Mouse (Mus musculus): Measurements from ENCODE around the gene Gm5105. TPM values are rescaled to one million over a fixed set of nuclear protein-coding genes. Genes with fewer than 3 reads are reported as not detected.

The Gm5105 gene
- polyA plus RNA-seq, 1 experiment, result 0.18 TPM

DNA sequence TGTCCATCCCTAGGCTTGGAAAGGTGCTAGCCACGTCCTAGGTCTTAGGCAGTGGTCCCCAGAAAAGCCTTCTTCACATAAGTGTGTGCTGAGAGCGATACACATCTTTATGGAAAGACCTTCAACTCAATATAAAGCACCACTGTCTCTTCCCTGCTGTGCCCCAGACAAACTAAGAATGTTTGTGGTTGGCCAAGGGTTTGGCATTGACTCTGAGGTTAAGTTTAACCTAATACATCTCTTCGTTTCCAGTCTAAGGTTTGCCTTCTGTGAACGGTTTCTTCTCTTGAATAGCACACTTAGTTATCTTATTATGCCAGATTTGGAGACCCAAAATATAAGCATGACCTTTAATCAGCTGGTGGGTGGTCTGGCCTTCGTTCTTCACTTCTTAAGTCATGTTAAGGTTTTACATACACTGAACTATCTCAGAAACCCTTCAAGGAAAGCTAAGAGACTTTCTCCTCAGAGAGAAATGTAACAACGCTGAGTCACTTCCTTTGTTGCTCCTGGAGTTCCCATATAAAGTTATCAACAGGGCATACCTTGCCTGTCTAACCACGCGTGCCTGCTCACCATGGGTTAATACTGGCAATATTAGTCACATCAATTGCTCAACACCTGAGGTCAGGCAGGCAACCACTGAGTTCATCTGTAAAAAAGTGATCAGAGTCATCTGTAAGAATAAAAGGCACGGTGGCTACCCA lies 5.8 kb downstream of the Gm5105 start:
- Histone ChIP-seq H3K4me3 (replicated peaks; ENCODE audit: extremely low read depth, low read depth, low read length) (no peak overlapping the region), H3K4me1 (ENCODE audit: control insufficient read depth, insufficient read depth, low read length) (no peaks in the 10 kb centered on the region)
- 73% methylated on average over 9 of the region's 9 CpGs for WGBS
- no peak for DNase-seq
- TF ChIP-seq CTCF (IDR thresholded peaks at IDR 0.05; ENCODE audit: insufficient read depth, low read length) (no peak), POLR2A (IDR thresholded peaks at IDR 0.05; ENCODE audit: borderline replicate concordance, extremely low read depth, low read depth, low read length) (no peak)

DNA sequence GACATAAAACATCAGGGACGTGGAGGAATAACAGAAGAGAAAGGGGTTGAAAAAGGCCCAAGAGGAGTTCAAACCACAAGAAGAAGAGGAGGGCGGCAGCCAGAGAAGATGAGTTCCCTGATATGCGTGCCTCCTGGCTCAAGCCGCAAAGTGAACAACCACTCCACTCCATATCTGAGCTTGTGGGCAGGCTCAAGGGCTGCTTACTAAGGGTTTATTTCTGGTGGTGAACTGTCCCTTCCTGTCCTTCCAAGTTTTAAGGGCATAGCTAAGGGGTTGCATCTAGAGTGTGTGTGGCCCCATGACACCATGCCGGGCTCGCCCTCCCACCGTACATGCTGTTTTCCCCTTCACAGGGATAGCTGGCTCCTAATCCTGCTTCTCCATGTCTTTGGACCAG lies 6.8 kb downstream of the Gm5105 start:
- WGBS, result 90% methylated on average over 7 of the region's 7 CpGs
- no peak for TF ChIP-seq POLR2A (IDR thresholded peaks at IDR 0.05; ENCODE audit: borderline replicate concordance, extremely low read depth, low read depth, low read length)
- no peak for TF ChIP-seq CTCF (IDR thresholded peaks at IDR 0.05; ENCODE audit: insufficient read depth, low read length)

GRCm38 (mm10) chr3:138058226-138058625 lies 9.0 kb downstream of the Gm5105 start:
- Histone ChIP-seq H3K4me3 (replicated peaks; ENCODE audit: extremely low read depth, low read depth, low read length) (no peak overlapping the region), H3K4me1 (ENCODE audit: control insufficient read depth, insufficient read depth, low read length) (no peaks in the 10 kb centered on the region)
- DNase-seq, result no peak
- TF ChIP-seq POLR2A (IDR thresholded peaks at IDR 0.05; ENCODE audit: borderline replicate concordance, extremely low read depth, low read depth, low read length) (no peak), CTCF (IDR thresholded peaks at IDR 0.05; ENCODE audit: insufficient read depth, low read length) (no peak)
- WGBS, result 35% methylated on average over 4 of the region's 4 CpGs

More for the DNA sequence above, 6.8 kb downstream of the Gm5105 start:
- no peak overlapping the region for H3K4me3 ChIP-seq (replicated peaks; ENCODE audit: extremely low read depth, low read depth, low read length)
- H3K4me1 ChIP-seq (ENCODE audit: control insufficient read depth, insufficient read depth, low read length), result no peaks in the 10 kb centered on the region
- DNase-seq, result no peak

DNA sequence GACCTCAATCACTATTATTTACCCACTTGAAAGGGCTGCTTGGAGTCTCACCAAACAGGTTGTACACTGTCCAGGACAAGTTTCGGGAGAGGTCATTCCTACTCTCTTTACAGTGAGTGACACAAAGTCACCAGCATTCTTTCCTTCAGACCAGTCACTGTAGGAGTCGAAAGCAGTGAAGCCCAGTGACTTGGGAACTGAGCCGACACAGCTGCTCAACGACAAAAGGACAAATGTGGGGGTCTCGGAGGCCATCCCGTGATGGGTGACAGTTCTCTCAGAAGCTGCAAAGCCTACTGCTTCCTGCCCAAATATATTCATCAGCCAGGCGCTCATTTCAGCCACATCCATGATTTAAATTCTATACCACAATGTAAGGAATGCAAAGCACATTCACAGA lies 10.2 kb downstream of the Gm5105 start:
- TF ChIP-seq CTCF (IDR thresholded peaks at IDR 0.05; ENCODE audit: insufficient read depth, low read length) (no peak), POLR2A (IDR thresholded peaks at IDR 0.05; ENCODE audit: borderline replicate concordance, extremely low read depth, low read depth, low read length) (no peak)

DNA sequence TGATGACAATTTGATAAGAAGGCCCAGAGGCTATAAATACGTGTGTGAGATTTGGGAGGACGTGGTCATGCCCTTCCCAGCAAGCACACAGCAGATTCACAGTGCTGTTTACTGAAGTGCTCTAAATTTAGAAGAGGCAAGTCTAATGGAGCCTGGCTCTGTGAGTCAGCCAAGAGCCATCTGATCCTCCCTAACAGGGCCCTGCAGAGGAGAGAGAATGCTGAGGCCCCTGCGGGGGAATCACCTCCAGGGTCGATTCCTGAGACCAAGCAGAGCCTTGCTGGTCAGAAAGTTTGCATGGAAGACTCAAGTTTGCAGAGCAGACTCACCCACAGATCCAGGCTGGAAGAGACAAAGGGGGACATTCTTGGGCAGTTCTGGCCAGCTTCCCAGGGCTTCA lies 13.2 kb downstream of the Gm5105 start:
- Histone ChIP-seq H3K4me3 (replicated peaks; ENCODE audit: extremely low read depth, low read depth, low read length) (no peak overlapping the region), H3K4me1 (ENCODE audit: control insufficient read depth, insufficient read depth, low read length) (no peaks in the 10 kb centered on the region)
- DNase-seq, result no peak
- WGBS, result 20% methylated on average over 4 of the region's 4 CpGs
- TF ChIP-seq POLR2A (IDR thresholded peaks at IDR 0.05; ENCODE audit: borderline replicate concordance, extremely low read depth, low read depth, low read length) (no peak), CTCF (IDR thresholded peaks at IDR 0.05; ENCODE audit: insufficient read depth, low read length) (no peak)

More for the DNA sequence above, 10.2 kb downstream of the Gm5105 start:
- Histone ChIP-seq H3K4me3 (replicated peaks; ENCODE audit: extremely low read depth, low read depth, low read length) (no peak overlapping the region), H3K4me1 (ENCODE audit: control insufficient read depth, insufficient read depth, low read length) (no peaks in the 10 kb centered on the region)
- DNase-seq, result no peak
- WGBS, result 51% methylated on average over 7 of the region's 7 CpGs

DNA sequence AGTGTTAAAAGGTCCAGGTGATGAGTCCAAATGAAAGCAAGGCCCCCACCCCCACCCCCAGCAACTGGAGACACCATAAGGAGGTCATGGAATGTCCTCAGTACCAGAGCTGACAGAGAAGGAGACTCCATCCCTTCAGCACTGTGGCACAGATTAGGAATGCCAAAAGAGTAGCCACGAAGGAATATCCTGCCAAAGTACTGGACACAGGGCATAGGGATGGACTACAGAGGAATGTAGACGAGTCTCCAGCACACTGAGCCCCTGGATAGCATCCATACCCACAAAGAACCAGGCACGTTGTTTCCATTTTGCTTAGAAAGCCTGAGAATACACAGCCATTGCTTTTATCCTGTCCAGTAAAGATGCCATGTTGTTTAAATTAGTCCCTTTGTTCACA lies 15.8 kb downstream of the Gm5105 start:
- 73% methylated on average over 3 of the region's 3 CpGs for WGBS
- TF ChIP-seq POLR2A (IDR thresholded peaks at IDR 0.05; ENCODE audit: borderline replicate concordance, extremely low read depth, low read depth, low read length) (no peak), CTCF (IDR thresholded peaks at IDR 0.05; ENCODE audit: insufficient read depth, low read length) (no peak)
- H3K4me3 ChIP-seq (replicated peaks; ENCODE audit: extremely low read depth, low read depth, low read length), result no peak overlapping the region
- DNase-seq, result no peak
- no peaks in the 10 kb centered on the region for H3K4me1 ChIP-seq (ENCODE audit: control insufficient read depth, insufficient read depth, low read length)

- 83% methylated on average over 11 of the region's 11 CpGs for WGBS
- TF ChIP-seq POLR2A (IDR thresholded peaks at IDR 0.05; ENCODE audit: borderline replicate concordance, extremely low read depth, low read depth, low read length) (no peak), CTCF (IDR thresholded peaks at IDR 0.05; ENCODE audit: insufficient read depth, low read length) (no peak)
- Histone ChIP-seq H3K4me3 (replicated peaks; ENCODE audit: extremely low read depth, low read depth, low read length) (no peak overlapping the region), H3K4me1 (ENCODE audit: control insufficient read depth, insufficient read depth, low read length) (no peaks in the 10 kb centered on the region)
- DNase-seq, result no peak
Observed at GRCm38 (mm10) chr3:138050772-138051171, 16.4 kb downstream of the Gm5105 start.

DNA sequence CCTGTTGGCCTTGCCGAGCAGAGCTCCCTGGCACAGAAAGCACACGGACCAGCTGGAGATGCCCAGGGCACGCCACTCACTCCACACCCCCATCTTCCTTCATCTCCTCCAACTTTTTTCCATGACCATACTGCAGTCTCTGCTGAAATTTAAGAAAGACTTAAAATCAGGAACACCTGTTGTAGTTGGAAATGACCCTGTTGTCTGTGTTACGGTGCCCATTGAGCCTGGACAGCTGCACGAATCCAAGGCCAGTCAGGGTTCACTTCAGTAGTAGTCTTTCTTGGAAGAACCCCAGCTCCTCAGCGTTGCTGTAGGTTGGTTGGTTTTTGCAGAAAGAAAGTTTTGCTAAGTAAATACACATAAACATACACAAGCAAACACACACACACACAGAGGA lies 17.6 kb downstream of the Gm5105 start:
- WGBS, result 73% methylated on average over 6 of the region's 6 CpGs
- no peak for DNase-seq
- H3K4me3 ChIP-seq (replicated peaks; ENCODE audit: extremely low read depth, low read depth, low read length), result no peak overlapping the region
- TF ChIP-seq POLR2A (IDR thresholded peaks at IDR 0.05; ENCODE audit: borderline replicate concordance, extremely low read depth, low read depth, low read length), result no peak
- TF ChIP-seq CTCF (IDR thresholded peaks at IDR 0.05; ENCODE audit: insufficient read depth, low read length), result no peak
- H3K4me1 ChIP-seq (ENCODE audit: control insufficient read depth, insufficient read depth, low read length), result no peaks in the 10 kb centered on the region

- TF ChIP-seq CTCF (IDR thresholded peaks at IDR 0.05; ENCODE audit: insufficient read depth, low read length), result no peak
- no peak for TF ChIP-seq POLR2A (IDR thresholded peaks at IDR 0.05; ENCODE audit: borderline replicate concordance, extremely low read depth, low read depth, low read length)
- Histone ChIP-seq H3K4me3 (replicated peaks; ENCODE audit: extremely low read depth, low read depth, low read length) (no peak overlapping the region), H3K4me1 (ENCODE audit: control insufficient read depth, insufficient read depth, low read length) (no peaks in the 10 kb centered on the region)
- DNase-seq, result no peak
- 65% methylated on average over 7 of the region's 7 CpGs for WGBS
Observed at GRCm38 (mm10) chr3:138043316-138043715, 23.9 kb downstream of the Gm5105 start.

DNA sequence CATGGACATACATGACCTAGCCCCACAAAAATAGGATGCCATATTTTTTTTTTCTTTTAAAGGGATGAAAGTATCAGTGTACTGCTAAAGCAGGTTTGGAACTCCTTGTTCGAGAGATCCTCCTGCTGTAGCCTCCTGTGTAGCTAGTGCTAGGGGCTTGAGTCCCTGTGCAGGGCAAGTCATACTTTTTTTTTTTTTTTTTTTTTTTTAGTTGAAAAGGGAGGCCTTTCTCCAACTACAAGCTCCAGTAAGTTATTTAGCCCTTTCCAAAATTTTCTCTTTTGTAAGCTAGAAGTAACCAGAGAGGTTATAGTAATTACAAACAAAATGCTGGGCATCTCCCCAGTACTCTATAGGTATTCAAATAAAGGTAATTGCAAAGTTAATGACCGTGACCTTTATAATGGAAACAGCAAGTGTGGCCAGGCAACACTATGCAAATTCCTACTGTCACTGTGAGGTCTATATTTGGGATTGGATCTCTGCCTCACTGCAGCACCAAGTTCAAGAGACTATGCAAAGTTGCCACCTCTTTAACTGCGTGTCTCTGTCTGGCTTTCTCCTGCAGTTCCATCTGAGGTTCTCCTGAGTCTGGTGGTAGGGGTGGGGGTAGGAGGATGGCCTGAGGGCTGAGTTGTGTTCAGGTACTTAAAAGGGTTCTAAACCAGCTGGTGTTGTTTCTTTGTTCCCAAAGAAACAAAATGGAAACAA lies 25.4 kb downstream of the Gm5105 start:
- DNase-seq, result no peak
- Histone ChIP-seq H3K4me3 (replicated peaks; ENCODE audit: extremely low read depth, low read depth, low read length) (no peak overlapping the region), H3K4me1 (ENCODE audit: control insufficient read depth, insufficient read depth, low read length) (no peaks in the 10 kb centered on the region)
- TF ChIP-seq CTCF (IDR thresholded peaks at IDR 0.05; ENCODE audit: insufficient read depth, low read length) (no peak), POLR2A (IDR thresholded peaks at IDR 0.05; ENCODE audit: borderline replicate concordance, extremely low read depth, low read depth, low read length) (no peak)
- 82% methylated on average over 3 of the region's 3 CpGs for WGBS
